Mouse (Mus musculus) neural tube, embryonic 11.5 days (tissue): ENCODE data around the gene Fstl1. TPM values are rescaled to one million over a fixed set of nuclear protein-coding genes. Genes with fewer than 3 reads are reported as not detected.

Experiments used
- ATAC-seq: fragments of 200-750 bp; cut with Nextera tagmentation; 2 replicates; pipeline ENCODE4 v1.8.0; 2017; ENCODE audit warnings: moderate number of reproducible peaks, mild to moderate bottlenecking, moderate TSS enrichment, moderate library complexity; ENCODE audit not compliant: insufficient read depth, low FRiP score, low TSS enrichment
- DNase-seq: peaks from one replicate; pipeline ENCODE4 v3.0.0-alpha.2; 2015; ENCODE audit warnings: low spot score
- H3K27ac ChIP-seq: fragments of 300-500 bp; sonication (generic); 2 replicates; pipeline ENCODE4 v1.5.1; 2014; ENCODE audit warnings: low read depth, mild to moderate bottlenecking, low read length
- H3K27me3 ChIP-seq: fragments of 300-500 bp; sonication (generic); 2 replicates; pipeline ENCODE4 v1.6.1; 2014; ENCODE audit warnings: mild to moderate bottlenecking, low read length, mixed read lengths; ENCODE audit not compliant: control insufficient read depth, insufficient read depth
- H3K36me3 ChIP-seq: fragments of 300-500 bp; sonication (generic); 2 replicates; pipeline ENCODE4 v1.6.1; 2014; ENCODE audit warnings: mild to moderate bottlenecking, low read length, moderate library complexity, mixed read lengths; ENCODE audit not compliant: control insufficient read depth, insufficient read depth
- H3K4me1 ChIP-seq: fragments of 300-500 bp; sonication (generic); 2 replicates; pipeline ENCODE4 v1.6.1; 2014; ENCODE audit warnings: low read length, mixed read lengths; ENCODE audit not compliant: control insufficient read depth, insufficient read depth
- H3K4me2 ChIP-seq: fragments of 300-500 bp; sonication (generic); 2 replicates; pipeline ENCODE4 v1.6.1; 2014; ENCODE audit warnings: low read depth, mild to moderate bottlenecking, moderate library complexity
- H3K4me3 ChIP-seq: fragments of 300-500 bp; sonication (generic); 2 replicates; pipeline ENCODE4 v1.5.1; 2014; ENCODE audit warnings: low read depth, low read length
- H3K9ac ChIP-seq: fragments of 300-500 bp; sonication (generic); 2 replicates; pipeline ENCODE4 v1.6.1; 2014; ENCODE audit warnings: mild to moderate bottlenecking, low read length
- H3K9me3 ChIP-seq: fragments of 300-500 bp; sonication (generic); 2 replicates; pipeline ENCODE4 v1.6.1; 2016; ENCODE audit warnings: low read length; ENCODE audit not compliant: control insufficient read depth
- WGBS: fragments of 180-500 bp; shearing (Covaris S2); extraction: QIAGEN DNeasy Blood & Tissue Kit; methylation state at CpG from one replicate; pipeline ENCODE4 v1.1.7; 2014; 5-methylcytosine and 5-hydroxymethylcytosine counted together
- polyA plus RNA-seq: library from polyadenylated mRNA; unstranded; fragments of >200 nt; fragmentation: Nextera tagmentation; extraction: Ambion mirVana; gene quantifications from 2 replicates; pipeline ENCODE4 v1.2.1, GENCODE M21; 2014

Gene Fstl1
- polyA plus RNA-seq, 1 experiment from 2014 or later, result 204 TPM

GRCm38 (mm10) chr16:37807269-37807668 is 30.6 kb downstream of the Fstl1 start:
- Histone ChIP-seq H3K36me3 (peaks cover 6% of the 10 kb centered on the region), H3K4me3 (no peak overlapping the region)
- no peak for DNase-seq

GRCm38 (mm10) chr16:37808866-37809622 is 32.4 kb downstream of the Fstl1 start:
- no peak overlapping the region for H3K4me3 ChIP-seq
- H3K36me3 ChIP-seq, result peaks cover 2% of the 10 kb centered on the region
- DNase-seq (no peak), ATAC-seq (no peak)
- WGBS, result 24% methylated on average over 10 of the region's 10 CpGs
- H3K9ac ChIP-seq, result no peak overlapping the region
- no peaks in the 10 kb centered on the region for H3K27me3 ChIP-seq
- no peaks in the 10 kb centered on the region for H3K9me3 ChIP-seq
- no peak overlapping the region for H3K27ac ChIP-seq
- no peak overlapping the region for H3K4me2 ChIP-seq
- H3K4me1 ChIP-seq, result peaks cover 5% of the 10 kb centered on the region; the same call in 1 of the 2 replicates

More at GRCm38 (mm10) chr16:37807269-37807668, 30.6 kb downstream of the Fstl1 start:
- H3K4me1 ChIP-seq, result peaks cover 7% of the 10 kb centered on the region
- H3K27me3 ChIP-seq, result no peaks in the 10 kb centered on the region
- no peaks in the 10 kb centered on the region for H3K9me3 ChIP-seq
- H3K9ac ChIP-seq, result no peak overlapping the region
- WGBS, result 68% methylated on average over 8 of the region's 8 CpGs
- no peak for ATAC-seq
- no peak overlapping the region for H3K4me2 ChIP-seq
- no peak overlapping the region for H3K27ac ChIP-seq

- Histone ChIP-seq H3K9me3 (no peaks in the 10 kb centered on the region), H3K27me3 (no peaks in the 10 kb centered on the region), H3K36me3 (no peaks in the 10 kb centered on the region; the same call in 1 of the 2 replicates), H3K27ac (no peak overlapping the region), H3K4me3 (no peak overlapping the region), H3K4me1 (peaks cover 5% of the 10 kb centered on the region; the same call in 1 of the 2 replicates), H3K9ac (no peak overlapping the region), H3K4me2 (no peak overlapping the region)
- ATAC-seq (no peak), DNase-seq (no peak)
- WGBS, result 77% methylated on average over 6 of the region's 6 CpGs
These were observed 32.9 kb downstream of the Fstl1 start for GRCm38 (mm10) chr16:37809623-37809992.

DNA sequence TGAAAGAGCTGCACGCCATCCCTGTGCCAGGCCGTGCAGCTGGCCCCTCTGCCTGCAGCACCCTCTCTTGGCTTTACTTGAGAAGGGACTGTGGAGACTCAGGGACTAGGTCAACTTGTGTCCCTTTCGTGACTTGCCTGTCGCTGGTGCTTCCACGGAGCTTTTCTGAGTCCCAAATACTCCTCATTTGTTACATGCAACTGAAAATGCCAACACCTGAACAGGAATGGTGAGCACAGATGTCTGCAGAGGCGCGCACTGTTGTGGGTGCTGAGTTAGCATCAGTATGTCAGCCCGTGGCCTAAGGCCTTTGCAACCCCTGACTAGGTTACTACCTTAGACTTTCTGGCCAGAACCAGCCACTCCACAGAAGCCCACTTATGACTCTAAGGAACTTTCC is 35.2 kb downstream of the Fstl1 start:
- Histone ChIP-seq H3K4me1 (peaks cover 5% of the 10 kb centered on the region; the same call in 1 of the 2 replicates), H3K36me3 (no peaks in the 10 kb centered on the region; the same call in 1 of the 2 replicates), H3K4me2 (no peak overlapping the region), H3K4me3 (no peak overlapping the region), H3K9me3 (no peaks in the 10 kb centered on the region), H3K27ac (0 out of 2 replicates have a peak overlapping the region, but pooled peaks have one; percentile 11), H3K27me3 (no peaks in the 10 kb centered on the region), H3K9ac (no peak overlapping the region)
- ATAC-seq (no peak), DNase-seq (no peak)
- WGBS, result 88% methylated on average over 8 of the region's 8 CpGs

GRCm38 (mm10) chr16:37812474-37812886 is 35.8 kb downstream of the Fstl1 start:
- Histone ChIP-seq H3K27me3 (no peaks in the 10 kb centered on the region), H3K4me1 (peaks cover 5% of the 10 kb centered on the region; the same call in 1 of the 2 replicates), H3K9me3 (no peaks in the 10 kb centered on the region), H3K9ac (no peak overlapping the region), H3K4me2 (no peak overlapping the region), H3K4me3 (no peak overlapping the region), H3K36me3 (no peaks in the 10 kb centered on the region), H3K27ac (0 out of 2 replicates have a peak overlapping the region, but pooled peaks have one; percentile 11)
- DNase-seq, result no peak
- peak; percentile 32; the same call in 1 of the 2 replicates for ATAC-seq
- 42% methylated on average over 9 of the region's 9 CpGs for WGBS

- Histone ChIP-seq H3K9ac (no peak overlapping the region), H3K4me3 (no peak overlapping the region), H3K27ac (0 out of 2 replicates have a peak overlapping the region, but pooled peaks have one; percentile 44), H3K27me3 (no peaks in the 10 kb centered on the region), H3K36me3 (no peaks in the 10 kb centered on the region; the same call in 1 of the 2 replicates), H3K9me3 (no peaks in the 10 kb centered on the region), H3K4me2 (peak overlapping the region; percentile 22), H3K4me1 (peaks cover 5% of the 10 kb centered on the region; the same call in 1 of the 2 replicates)
- DNase-seq, result no peak
- 43% methylated on average over 5 of the region's 5 CpGs for WGBS
- ATAC-seq, result no peak
These were observed 37.2 kb downstream of the Fstl1 start for GRCm38 (mm10) chr16:37813691-37814382.

- H3K27me3 ChIP-seq, result no peaks in the 10 kb centered on the region
- H3K4me1 ChIP-seq, result peaks cover 5% of the 10 kb centered on the region; the same call in 1 of the 2 replicates
- ATAC-seq, result peak; percentile 90
- no peak overlapping the region for H3K4me3 ChIP-seq
- 36% methylated on average over 7 of the region's 7 CpGs for WGBS
- H3K9me3 ChIP-seq, result no peaks in the 10 kb centered on the region
- H3K4me2 ChIP-seq, result no peak overlapping the region
- no peak overlapping the region for H3K27ac ChIP-seq
- no peaks in the 10 kb centered on the region; the same call in 1 of the 2 replicates for H3K36me3 ChIP-seq
- H3K9ac ChIP-seq, result no peak overlapping the region
- DNase-seq, result peak; percentile 71
These were observed 37.8 kb downstream of the Fstl1 start for GRCm38 (mm10) chr16:37814383-37814971.

- WGBS, result 91% methylated on average over 4 of the region's 4 CpGs
- Histone ChIP-seq H3K4me3 (no peak overlapping the region), H3K9ac (no peak overlapping the region), H3K9me3 (no peaks in the 10 kb centered on the region), H3K27ac (no peak overlapping the region), H3K4me1 (no peaks in the 10 kb centered on the region), H3K36me3 (peaks cover 5% of the 10 kb centered on the region), H3K4me2 (no peak overlapping the region), H3K27me3 (no peaks in the 10 kb centered on the region)
- no peak for ATAC-seq
- no peak for DNase-seq
These were observed 41.3 kb downstream of the Fstl1 start for GRCm38 (mm10) chr16:37817986-37818385.
